Mouse (Mus musculus): ENCODE measurements around the gene Cpe.
"Not testable (repeated sequence)": the region's sequence is repeated elsewhere in the genome, so short reads cannot be mapped to it uniquely, and the experiment has no call there.

The Cpe gene

GRCm38 (mm10) chr8:64674951-64675585, 17.8 kb downstream of the Cpe start:
- no peak for DNase-seq (ENCODE audit: low read depth, low spot score)

DNA sequence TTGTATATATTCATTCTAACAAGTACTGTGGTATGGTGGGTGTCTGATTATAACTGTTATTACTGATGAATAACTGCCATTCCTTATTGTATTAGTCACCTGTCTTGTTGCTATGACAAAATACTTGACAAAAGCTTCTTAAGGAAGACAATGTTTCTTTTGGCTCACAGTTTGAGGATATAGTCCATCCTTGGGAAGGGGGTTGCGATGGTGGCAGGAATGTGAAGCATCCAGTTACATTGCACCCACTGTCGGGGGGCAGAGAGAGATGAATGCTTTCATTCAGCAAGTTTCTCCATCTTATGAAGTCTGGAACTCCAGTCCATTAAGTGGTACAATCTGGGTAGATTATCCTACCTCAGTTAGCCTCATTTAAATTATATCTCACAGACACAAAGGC, 19.9 kb downstream of the Cpe start:
- DNase-seq (ENCODE audit: low read depth, low spot score): no peak

DNA sequence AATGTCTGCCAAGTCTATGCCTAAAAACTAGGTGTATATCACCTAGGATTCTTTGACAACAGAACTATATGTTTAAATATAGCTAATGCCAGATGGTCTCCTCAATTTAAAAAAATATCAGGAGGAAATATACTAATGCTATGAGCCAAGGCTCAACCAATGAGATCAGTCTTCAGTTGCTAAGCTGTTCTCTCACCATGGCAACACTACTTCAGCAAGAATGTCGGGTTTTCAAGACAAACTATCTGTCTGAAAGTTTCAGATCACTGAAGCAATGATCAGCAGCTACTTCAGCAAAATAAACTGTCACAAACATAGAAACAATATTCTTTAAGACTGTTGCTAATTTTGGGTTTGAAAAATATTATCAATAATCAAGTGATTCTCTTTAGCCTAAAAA, 20.9 kb downstream of the Cpe start:
- DNase-seq (ENCODE audit: low read depth, low spot score): no peak

GRCm38 (mm10) chr8:64666305-64666704, 26.5 kb downstream of the Cpe start:
- DNase-seq (ENCODE audit: low read depth, low spot score): not testable (repeated sequence)

DNA sequence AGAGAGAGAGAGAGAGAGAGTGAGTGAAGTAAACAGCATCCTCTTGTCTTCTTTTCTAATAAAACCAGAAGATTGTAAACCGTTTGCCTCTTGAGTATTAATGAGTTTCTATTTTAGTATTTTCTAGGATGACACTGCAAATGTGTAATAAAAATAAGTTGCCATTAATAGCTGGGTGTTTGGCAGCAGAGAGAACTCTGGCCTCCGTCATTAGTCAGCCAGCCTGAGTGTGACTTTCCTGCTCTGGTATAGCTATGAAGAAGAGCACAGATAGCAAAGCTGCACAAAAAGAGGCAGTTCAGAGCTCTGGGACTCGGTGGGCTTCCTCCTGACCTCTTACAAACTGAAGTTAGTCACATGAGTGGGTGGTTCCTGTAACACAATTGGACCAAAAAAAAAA, 27.3 kb downstream of the Cpe start:
- DNase-seq (ENCODE audit: low read depth, low spot score): no peak

- no peak for DNase-seq (ENCODE audit: low read depth, low spot score)
Measured at GRCm38 (mm10) chr8:64664811-64665210, 28.0 kb downstream of the Cpe start.

- DNase-seq (ENCODE audit: low read depth, low spot score): no peak
Measured at GRCm38 (mm10) chr8:64664350-64664749, 28.5 kb downstream of the Cpe start.

GRCm38 (mm10) chr8:64659097-64659496, 33.8 kb downstream of the Cpe start:
- no peak for DNase-seq (ENCODE audit: low read depth, low spot score)

- DNase-seq (ENCODE audit: low read depth, low spot score): peak; percentile 45
Measured at GRCm38 (mm10) chr8:64657980-64658401, 34.9 kb downstream of the Cpe start.

- no peak for DNase-seq (ENCODE audit: low read depth, low spot score)
Measured at GRCm38 (mm10) chr8:64657517-64657916, 35.3 kb downstream of the Cpe start.

GRCm38 (mm10) chr8:64655887-64656286, 37.0 kb downstream of the Cpe start:
- DNase-seq (ENCODE audit: low read depth, low spot score): no peak

GRCm38 (mm10) chr8:64655087-64655486, 37.8 kb downstream of the Cpe start:
- DNase-seq (ENCODE audit: low read depth, low spot score): no peak

DNA sequence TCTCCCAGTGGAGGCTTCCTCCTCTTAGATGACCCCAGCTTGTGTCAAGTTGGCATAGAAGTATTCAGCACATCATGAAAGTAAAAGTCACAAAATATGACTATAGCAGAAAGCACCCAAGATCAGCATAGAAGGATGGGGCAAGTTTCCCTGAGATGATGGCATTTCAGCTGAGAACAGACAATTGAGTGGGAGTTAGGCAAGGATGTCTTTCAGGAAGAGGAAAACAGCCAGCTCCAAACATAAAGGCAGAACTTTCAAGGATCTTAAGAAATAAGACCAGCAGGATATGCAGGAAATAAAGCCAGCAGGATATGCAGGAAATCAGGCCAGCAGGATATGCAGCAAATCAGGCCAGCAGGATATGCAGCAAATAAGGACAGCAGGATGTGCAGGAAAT, 40.6 kb downstream of the Cpe start:
- no peak for DNase-seq (ENCODE audit: low read depth, low spot score)

- DNase-seq (ENCODE audit: low read depth, low spot score): no peak
Measured at GRCm38 (mm10) chr8:64648063-64648462, 44.8 kb downstream of the Cpe start.

- no peak for DNase-seq (ENCODE audit: low read depth, low spot score)
Measured at GRCm38 (mm10) chr8:64647148-64647547, 45.7 kb downstream of the Cpe start.

DNA sequence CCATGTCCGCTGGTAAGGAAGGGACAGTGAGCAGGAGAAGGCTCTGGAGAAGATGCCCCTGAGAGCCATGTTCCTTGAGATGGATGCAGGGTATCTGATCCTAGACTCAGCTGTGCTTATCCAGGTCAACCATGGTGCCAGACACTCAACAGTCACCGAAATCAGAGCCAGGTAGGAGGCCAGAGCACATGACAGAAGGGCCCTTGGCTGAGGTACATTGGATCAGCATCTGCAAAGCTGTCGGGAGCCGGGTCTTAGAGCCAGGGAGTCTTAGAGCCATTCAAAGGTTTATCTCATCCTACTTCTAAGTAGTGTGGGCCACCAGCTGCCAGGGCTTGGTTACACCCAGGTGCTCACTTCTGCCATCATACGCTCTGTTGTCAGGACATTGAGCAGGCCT, 46.4 kb downstream of the Cpe start:
- DNase-seq (ENCODE audit: low read depth, low spot score): no peak

DNA sequence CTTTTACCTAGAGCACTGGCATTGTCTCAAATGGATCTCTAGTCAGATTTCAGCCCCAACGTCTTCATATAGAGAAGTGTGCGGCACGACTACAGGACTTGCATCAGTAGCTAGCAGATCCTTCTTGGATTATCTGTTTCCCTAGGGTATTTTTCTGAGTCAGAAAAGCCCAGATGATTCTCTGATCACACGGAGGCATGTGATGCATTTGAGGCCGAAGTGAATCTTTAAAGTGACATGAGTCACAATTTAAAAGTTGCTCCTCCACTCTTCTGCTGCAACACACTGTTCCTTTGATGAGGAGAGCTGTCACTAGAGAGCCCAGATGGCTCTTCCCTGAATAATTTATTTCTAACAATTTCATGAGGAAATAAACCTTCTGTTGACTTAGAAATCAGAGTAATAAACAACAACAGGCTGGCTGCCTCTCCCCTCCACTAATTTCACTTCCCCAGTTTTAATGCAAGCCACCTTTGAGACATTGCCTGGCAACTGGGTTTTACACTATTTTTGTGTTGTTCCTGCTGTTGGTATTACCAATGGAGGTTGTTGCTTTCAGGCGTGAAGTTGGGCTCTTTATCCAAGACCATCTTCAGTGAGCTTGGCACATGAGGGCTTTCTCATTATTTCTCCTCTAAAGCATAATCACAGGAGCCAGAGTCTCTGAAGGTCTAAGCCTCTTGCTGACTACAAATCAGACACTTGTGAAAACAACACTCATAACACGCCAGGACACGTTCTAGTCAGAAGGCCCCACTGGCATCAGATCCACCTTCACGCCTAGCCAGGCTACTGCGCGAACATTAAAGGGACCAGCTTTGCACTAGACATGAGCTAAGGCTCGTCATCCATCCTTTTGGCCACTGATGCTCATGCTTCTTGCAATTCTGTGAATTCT, 48.5 kb downstream of the Cpe start:
- DNase-seq (ENCODE audit: low read depth, low spot score): no peak

DNA sequence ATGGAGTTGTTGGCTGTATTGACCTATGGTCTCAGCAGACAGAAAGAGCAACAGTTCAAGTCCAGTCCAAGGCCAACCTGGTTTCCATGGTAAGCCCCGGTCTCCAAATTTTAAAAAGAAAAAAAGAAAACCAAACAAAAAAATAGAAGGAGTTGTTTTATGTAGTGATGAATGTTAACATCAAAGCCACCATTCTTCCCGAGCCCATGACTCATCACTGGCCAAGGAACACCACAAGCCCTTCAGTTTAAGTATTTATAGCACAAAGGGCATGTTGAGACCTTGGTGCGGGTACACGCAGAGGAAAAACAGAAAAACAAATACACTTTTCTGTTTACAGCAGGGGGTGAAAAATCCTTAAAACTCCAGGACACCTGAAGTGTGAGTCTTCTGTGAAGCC, 49.5 kb downstream of the Cpe start:
- DNase-seq (ENCODE audit: low read depth, low spot score): no peak

DNA sequence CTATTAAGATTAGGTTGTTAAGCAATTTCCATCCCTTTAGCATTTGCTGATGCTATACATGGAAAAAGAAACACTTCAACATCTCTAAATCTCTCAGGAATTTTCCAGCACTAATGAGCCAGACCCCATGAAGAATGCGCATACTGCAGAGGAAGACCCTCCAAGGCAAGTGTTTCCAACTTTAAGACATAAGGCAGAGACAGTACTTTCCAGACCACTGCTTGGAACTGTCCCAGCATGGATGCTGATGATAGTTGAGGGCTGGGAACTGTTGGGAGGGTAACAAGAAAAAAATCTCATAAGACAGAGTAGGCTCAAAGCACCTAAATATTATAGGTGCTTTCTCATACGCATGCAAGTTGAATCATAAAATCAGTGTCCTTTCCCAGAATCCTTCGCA, 50.1 kb downstream of the Cpe start:
- DNase-seq (ENCODE audit: low read depth, low spot score): no peak

DNA sequence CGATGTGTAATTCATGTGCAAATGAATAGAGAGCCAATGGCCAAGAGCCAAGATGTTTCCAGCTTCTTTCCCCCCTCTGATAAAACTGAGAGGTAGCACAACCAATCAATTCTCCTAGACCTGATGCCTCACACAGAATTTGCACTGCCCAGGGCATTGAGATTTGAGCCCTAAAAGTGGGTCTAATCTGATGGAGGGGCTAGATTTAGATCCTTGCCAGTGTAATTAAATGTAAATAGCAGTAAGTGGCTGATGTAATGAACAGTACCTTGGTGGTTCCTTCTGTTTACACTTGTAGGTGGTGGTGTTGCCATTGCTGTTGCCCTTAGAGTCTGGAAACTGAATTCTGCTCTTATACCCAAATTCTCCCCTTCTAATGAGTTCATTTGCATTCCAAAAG, 52.3 kb downstream of the Cpe start:
- DNase-seq (ENCODE audit: low read depth, low spot score): no peak

GRCm38 (mm10) chr8:64639676-64640075, 53.2 kb downstream of the Cpe start:
- DNase-seq (ENCODE audit: low read depth, low spot score): no peak

- no peak for DNase-seq (ENCODE audit: low read depth, low spot score)
Measured at GRCm38 (mm10) chr8:64634901-64635300, 58.0 kb downstream of the Cpe start.

All from forelimb bud, embryonic 11.5 days (tissue).